Comparison of ENCODE assay signal across 8 mouse cellular contexts in the genomic region with DNA sequence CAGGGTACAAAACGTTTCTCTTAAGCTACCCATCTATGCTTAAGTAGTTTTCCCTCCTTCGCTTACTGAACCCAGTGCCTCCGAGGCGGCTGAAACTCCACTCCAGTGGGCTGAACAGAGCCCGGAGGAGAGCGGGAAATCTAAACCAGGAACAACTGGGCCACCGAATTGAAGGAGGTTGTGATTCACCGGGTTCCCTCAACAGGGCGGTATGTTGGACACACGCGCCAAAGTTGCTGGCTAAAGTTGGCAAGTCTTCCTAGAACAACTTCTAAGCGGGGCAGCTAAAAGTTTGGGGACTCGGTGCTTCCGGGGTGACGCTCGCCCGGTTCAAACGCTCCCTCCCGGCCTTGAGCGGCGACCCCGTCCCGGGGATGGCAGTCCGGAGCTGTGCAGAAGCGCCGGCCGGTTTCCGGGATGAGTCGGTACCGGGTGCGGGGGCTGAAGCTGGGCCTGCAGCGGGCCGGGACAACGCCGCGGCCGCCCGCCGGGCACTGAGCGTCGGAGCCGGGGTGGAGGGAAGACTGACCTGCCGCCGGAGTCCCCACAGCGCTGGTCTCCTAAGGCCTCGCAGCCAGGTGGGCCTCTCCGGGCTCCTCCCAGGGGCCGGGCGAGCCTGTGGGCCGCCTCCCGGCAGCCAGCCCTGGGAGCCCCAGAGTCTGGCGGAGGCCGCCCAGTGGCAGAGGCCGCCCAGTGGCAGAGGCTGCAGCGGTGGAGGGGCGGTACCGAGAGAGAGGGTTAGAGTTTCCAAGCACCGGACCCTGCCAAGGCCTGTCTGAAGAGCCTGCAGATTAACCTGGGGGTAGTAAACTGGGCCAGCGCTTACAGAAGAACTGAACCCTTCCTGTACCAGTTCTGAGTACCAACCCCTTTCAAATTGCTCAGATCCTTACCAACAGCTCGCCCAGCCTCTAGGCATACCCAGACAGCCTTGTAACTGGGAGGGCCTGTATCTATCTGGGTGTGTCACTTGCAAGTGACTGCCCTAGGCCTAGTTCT. TPM values are rescaled to one million over a fixed set of nuclear protein-coding genes. Genes with fewer than 3 reads are reported as not detected.
DNase-seq lines count a peak whose midpoint lies in the region; ATAC-seq lines count a peak whose summit lies in the region.

A gene (plus strand): TSS at position 181 of the 999 bp plus-strand sequence.
A gene (minus strand): TSS at position 939 of the 999 bp plus-strand sequence.

- H3K4me1 ChIP-seq in forebrain, embryonic 15.5 days, result peaks cover 15% of the 10 kb centered on the region

- no peaks in the 10 kb centered on the region for H3K27me3 ChIP-seq in forebrain, embryonic 15.5 days

- peak within 1 kb of the TSS; percentile 54 for H3K4me3 ChIP-seq in forebrain, embryonic 15.5 days
- H3K4me3 ChIP-seq in macrophage (ENCODE audit: inconsistent target), result peak within 1 kb of the TSS; percentile 56

- 2% methylated on average over 59 of the region's 60 CpGs for WGBS in forebrain, embryonic 15.5 days
- 2% methylated on average over 47 of the region's 60 CpGs for WGBS in macrophage (ENCODE audit: missing documents)

- H3K27ac ChIP-seq in forebrain, embryonic 15.5 days (replicated peaks), result peak within 1 kb of the TSS; percentile 27
- H3K27ac ChIP-seq in macrophage, result peak within 1 kb of the TSS; percentile 71

- peak; percentile 99 for ATAC-seq in forebrain, embryonic 15.5 days (replicated peaks)
- ATAC-seq in hematopoietic stem cell, adult 5-6 weeks (replicated peaks in 1 of 2; ENCODE audit: insufficient read depth in 1 of 2, low FRiP score in 2 of 2, low TSS enrichment in 1 of 2, low read depth in 1 of 2, poor library complexity in 2 of 2, severe bottlenecking in 2 of 2), result peak; percentile 97 to 98

- H3K36me3 ChIP-seq in forebrain, embryonic 15.5 days, result no peaks in the 10 kb centered on the region
- H3K36me3 ChIP-seq in macrophage (ENCODE audit: inconsistent target), result peaks cover 17% of the 10 kb centered on the region

- H3K4me2 ChIP-seq in forebrain, embryonic 15.5 days (replicated peaks), result peak within 1 kb of the TSS; percentile 68

- H3K9ac ChIP-seq in forebrain, embryonic 15.5 days (replicated peaks), result peak within 1 kb of the TSS; percentile 57

- peak; percentile 96 for DNase-seq in Muller cell, postnatal 12 days (ENCODE audit: inconsistent ontology term)
- peak; percentile 2 to 15 for DNase-seq in cerebellum, adult 18-20 months
- peak; percentile 51 for DNase-seq in layer of hippocampus, adult 9-11 months
- DNase-seq in right cerebral cortex, adult 18-20 months, result peak; percentile 40
- peak; percentile 16 for DNase-seq in urinary bladder, postnatal 10 days (ENCODE audit: low spot score)

- no peaks in the 10 kb centered on the region for H3K9me3 ChIP-seq in forebrain, embryonic 15.5 days

- H3K79me2 ChIP-seq in macrophage (ENCODE audit: inconsistent target), result peaks cover 48% of the 10 kb centered on the region

RNA-seq across cellular contexts. Expression of the first gene that starts in this region (rescaled TPM):
- not detected in 2 replicates for polyA plus RNA-seq in forebrain, embryonic 15.5 days (2015; fragmentation: Nextera tagmentation; extraction: Ambion mirVana)
- not detected in 2 replicates for total RNA-seq in hematopoietic stem cell, adult 5-6 weeks (2017)
- total RNA-seq in macrophage (2018; cell fraction: chromatin; rRNA removed), result 1 to 10 TPM in 1 of 26 experiments, not detected in 25; 1.0 TPM
- not detected for total RNA-seq in macrophage (2018; cell fraction: cytosol; rRNA removed)
- total RNA-seq in macrophage (2018; cell fraction: nucleus; rRNA removed), result 1 to 10 TPM in 3 of 26 experiments, under 1 TPM in 1, not detected in 22; 0.92 to 2.5 (median 1.3) TPM
- polyA plus RNA-seq in macrophage (2018), result not detected in 3 replicates

RNA-seq across cellular contexts. Expression of the second gene that starts in this region (rescaled TPM):
- 7.9 and 8.0 TPM in 2 replicates for polyA plus RNA-seq in forebrain, embryonic 15.5 days (2015; fragmentation: Nextera tagmentation; extraction: Ambion mirVana)
- total RNA-seq in hematopoietic stem cell, adult 5-6 weeks (2017), result 30.2 and 48.1 TPM in 2 replicates
- 100 to 1,000 TPM in 17 of 26 experiments, 10 to 100 TPM in 9; 44.0 to 281 (median 129) TPM for total RNA-seq in macrophage (2018; cell fraction: chromatin; rRNA removed)
- total RNA-seq in macrophage (2018; cell fraction: cytosol; rRNA removed), result 10 to 100 TPM; 18.3 to 75.9 (median 41.5) TPM
- total RNA-seq in macrophage (2018; cell fraction: nucleus; rRNA removed), result 100 to 1,000 TPM in 10 of 26 experiments, 10 to 100 TPM in 16; 26.2 to 133 (median 84.9) TPM
- polyA plus RNA-seq in macrophage (2018), result 27.1 to 39.5 TPM (median 36.6 TPM) in 3 replicates

Comparison
In these comparisons a context has a peak if more than half of its experiments do, and no peak if none do; other contexts are left out.
1. Peak in every context shown above with its lines: DNase-seq, ATAC-seq, H3K4me3 ChIP-seq and H3K27ac ChIP-seq.
2. DNase-seq: peak in every context shown above with its lines; median percentile 96 in Muller cell, postnatal 12 days; 51 in layer of hippocampus, adult 9-11 months; 40 in right cerebral cortex, adult 18-20 months; 16 in urinary bladder, postnatal 10 days; 8 in cerebellum, adult 18-20 months.